Mouse (Mus musculus) kidney, postnatal 0 days (tissue): ENCODE measurements around the gene Fgfr2. TPM values are rescaled to one million over a fixed set of nuclear protein-coding genes. Genes with fewer than 3 reads are reported as not detected.
A peak's percentile ranks its signal among the peaks of the same experiment; 100 is the strongest.

Experiments used
- ATAC-seq: fragments of 200-750 bp; cut with Nextera tagmentation; replicated peaks from 2 replicates; pipeline ENCODE4 v1.8.0; 2017; ENCODE audit warnings: low read depth, moderate number of reproducible peaks, moderate TSS enrichment, moderate library complexity; ENCODE audit not compliant: low FRiP score
- DNase-seq: peaks from one replicate; pipeline ENCODE4 v3.0.0-alpha.2; 2016; ENCODE audit warnings: low spot score
- H3K27ac ChIP-seq: fragments of 300-500 bp; sonication (generic); 2 replicates; pipeline ENCODE4 v1.5.1; 2014; ENCODE audit warnings: mild to moderate bottlenecking
- H3K27me3 ChIP-seq: fragments of 300-500 bp; sonication (generic); 2 replicates; pipeline ENCODE4 v1.6.1; 2014; ENCODE audit warnings: low read length, mixed read lengths; ENCODE audit not compliant: insufficient read depth
- H3K36me3 ChIP-seq: fragments of 300-500 bp; sonication (generic); 2 replicates; pipeline ENCODE4 v1.6.1; 2014; ENCODE audit warnings: low read length, mixed read lengths; ENCODE audit not compliant: insufficient read depth
- H3K4me1 ChIP-seq: fragments of 300-500 bp; sonication (generic); replicated peaks from 2 replicates; pipeline ENCODE4 v1.6.1; 2014; ENCODE audit warnings: antibody characterized with exemption, low read length, mixed read lengths; ENCODE audit not compliant: insufficient read depth
- H3K4me2 ChIP-seq: fragments of 300-500 bp; sonication (generic); 2 replicates; pipeline ENCODE4 v1.6.1; 2014; ENCODE audit warnings: mild to moderate bottlenecking, low read length, moderate library complexity, mixed read lengths
- H3K4me3 ChIP-seq: fragments of 300-500 bp; sonication (generic); replicated peaks from 2 replicates; pipeline ENCODE4 v1.5.1; 2014; ENCODE audit warnings: low read depth, low read length
- H3K9ac ChIP-seq: fragments of 300-500 bp; sonication (generic); 2 replicates; pipeline ENCODE4 v1.6.1; 2014; ENCODE audit warnings: low read depth, low read length
- H3K9me3 ChIP-seq: fragments of 300-500 bp; sonication (generic); replicated peaks from 2 replicates; pipeline ENCODE4 v1.6.1; 2016; ENCODE audit warnings: low read length, inconsistent platforms, mixed read lengths
- CTCF ChIP-seq: IDR thresholded peaks from 2 replicates; pipeline ENCODE4 v1.5.1; 2016; ENCODE audit warnings: antibody characterized with exemption, low read depth, mild to moderate bottlenecking, moderate library complexity
- WGBS: fragments of 180-500 bp; shearing (Covaris S2); extraction: QIAGEN DNeasy Blood & Tissue Kit; methylation state at CpG from one replicate; pipeline ENCODE4 v1.1.7; 2014; 5-methylcytosine and 5-hydroxymethylcytosine counted together
- polyA plus RNA-seq: library from polyadenylated mRNA; unstranded; fragments of >200 nt; fragmentation: Nextera tagmentation; extraction: Ambion mirVana; gene quantifications from 2 replicates; pipeline ENCODE4 v1.2.1, GENCODE M21; 2015

The Fgfr2 gene
- polyA plus RNA-seq, 1 experiment from 2014 or later: 79.8 TPM

- ATAC-seq: no peak
- no peaks in the 10 kb centered on the region for H3K36me3 ChIP-seq
- H3K27ac ChIP-seq: no peak overlapping the region
- no peaks in the 10 kb centered on the region for H3K9me3 ChIP-seq
- no peak overlapping the region for H3K4me2 ChIP-seq
- H3K9ac ChIP-seq: no peak overlapping the region
- H3K27me3 ChIP-seq: peaks cover 22% of the 10 kb centered on the region
- H3K4me1 ChIP-seq: no peaks in the 10 kb centered on the region
- 35% methylated on average over 3 of the region's 3 CpGs for WGBS
- no peak for TF ChIP-seq CTCF
- no peak overlapping the region for H3K4me3 ChIP-seq
- DNase-seq: peak; percentile 67
Measured at GRCm38 (mm10) chr7:131647583-131647982, 1475.6 kb downstream of the Fgfr2 start.

- whole genome bisulfite sequencing: 2% methylated on average over 13 of the region's 13 CpGs
- H3K4me1 ChIP-seq: no peaks in the 10 kb centered on the region
- no peaks in the 10 kb centered on the region for H3K36me3 ChIP-seq
- no peak for TF ChIP-seq CTCF
- ATAC-seq (no peak), DNase-seq (no peak)
- H3K9me3 ChIP-seq: no peaks in the 10 kb centered on the region
- peak overlapping the region; percentile 37 for H3K4me2 ChIP-seq
- H3K4me3 ChIP-seq: peak overlapping the region; percentile 18; the same call in 1 of the 2 replicates
- no peak overlapping the region for H3K9ac ChIP-seq
- peaks cover 24% of the 10 kb centered on the region for H3K27me3 ChIP-seq
- H3K27ac ChIP-seq: no peak overlapping the region
Measured at GRCm38 (mm10) chr7:131644586-131644985, 1478.6 kb downstream of the Fgfr2 start.

DNA sequence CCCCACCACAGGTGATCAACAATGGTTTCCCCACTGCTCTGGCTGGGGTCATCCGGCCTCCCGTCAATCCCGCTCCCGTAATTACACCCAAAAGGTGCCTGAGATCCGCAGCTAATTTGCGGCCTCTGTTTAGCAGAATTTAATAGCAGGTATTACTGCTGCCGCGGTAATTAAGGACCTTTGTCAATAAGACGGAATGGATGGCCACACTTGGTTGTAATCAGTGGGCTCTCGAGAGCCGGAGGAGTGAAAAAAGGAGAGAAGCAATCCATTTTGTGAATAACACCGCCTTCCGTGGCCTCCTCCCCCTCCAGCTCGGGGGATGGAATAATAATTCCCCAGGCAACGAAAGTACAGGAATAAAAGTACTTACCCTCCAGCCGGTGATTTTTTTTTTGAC is 1479.1 kb downstream of the Fgfr2 start:
- WGBS: 1% methylated on average over 16 of the region's 16 CpGs
- Histone ChIP-seq H3K4me3 (peak overlapping the region; percentile 18), H3K36me3 (no peaks in the 10 kb centered on the region), H3K9me3 (no peaks in the 10 kb centered on the region), H3K27me3 (peaks cover 24% of the 10 kb centered on the region), H3K4me1 (no peaks in the 10 kb centered on the region), H3K27ac (no peak overlapping the region), H3K4me2 (peak overlapping the region; percentile 37), H3K9ac (no peak overlapping the region)
- ATAC-seq (no peak), DNase-seq (no peak)
- TF ChIP-seq CTCF: no peak

- no peak for ATAC-seq
- Histone ChIP-seq H3K4me2 (no peak overlapping the region), H3K4me3 (no peak overlapping the region), H3K4me1 (no peaks in the 10 kb centered on the region), H3K9me3 (no peaks in the 10 kb centered on the region), H3K27ac (no peak overlapping the region), H3K27me3 (peaks cover 24% of the 10 kb centered on the region), H3K36me3 (no peaks in the 10 kb centered on the region), H3K9ac (no peak overlapping the region)
- no peak for DNase-seq
- 17% methylated on average over 13 of the region's 13 CpGs for WGBS
- TF ChIP-seq CTCF: no peak
Measured at GRCm38 (mm10) chr7:131643341-131643840, 1479.8 kb downstream of the Fgfr2 start.

DNA sequence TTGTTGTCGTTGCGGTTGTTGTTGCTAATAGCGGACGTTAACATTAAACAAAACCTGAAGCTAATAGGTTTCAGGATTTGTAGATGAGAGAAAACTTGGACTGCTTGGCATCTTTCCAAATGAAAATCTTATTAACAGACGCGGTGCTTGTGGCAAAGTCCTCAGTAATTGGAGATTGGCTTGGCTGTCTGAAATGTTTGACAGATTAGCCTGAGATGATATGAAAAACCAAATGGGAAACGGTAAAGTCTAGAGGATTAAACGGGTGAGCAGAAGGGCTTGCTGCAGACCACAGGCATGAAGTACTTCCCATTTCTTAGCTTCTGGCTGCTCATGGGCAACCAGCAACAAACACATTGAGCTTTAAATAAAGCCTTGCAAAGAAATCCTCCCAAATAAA is 1493.6 kb downstream of the Fgfr2 start:
- 75% methylated on average over 8 of the region's 8 CpGs for WGBS
- ATAC-seq: no peak
- no peak overlapping the region for H3K9ac ChIP-seq
- no peaks in the 10 kb centered on the region for H3K9me3 ChIP-seq
- no peaks in the 10 kb centered on the region for H3K36me3 ChIP-seq
- no peak for DNase-seq
- H3K4me1 ChIP-seq: no peaks in the 10 kb centered on the region
- no peak overlapping the region for H3K27ac ChIP-seq
- no peaks in the 10 kb centered on the region for H3K27me3 ChIP-seq
- no peak overlapping the region for H3K4me2 ChIP-seq
- H3K4me3 ChIP-seq: no peak overlapping the region
- TF ChIP-seq CTCF: no peak

DNA sequence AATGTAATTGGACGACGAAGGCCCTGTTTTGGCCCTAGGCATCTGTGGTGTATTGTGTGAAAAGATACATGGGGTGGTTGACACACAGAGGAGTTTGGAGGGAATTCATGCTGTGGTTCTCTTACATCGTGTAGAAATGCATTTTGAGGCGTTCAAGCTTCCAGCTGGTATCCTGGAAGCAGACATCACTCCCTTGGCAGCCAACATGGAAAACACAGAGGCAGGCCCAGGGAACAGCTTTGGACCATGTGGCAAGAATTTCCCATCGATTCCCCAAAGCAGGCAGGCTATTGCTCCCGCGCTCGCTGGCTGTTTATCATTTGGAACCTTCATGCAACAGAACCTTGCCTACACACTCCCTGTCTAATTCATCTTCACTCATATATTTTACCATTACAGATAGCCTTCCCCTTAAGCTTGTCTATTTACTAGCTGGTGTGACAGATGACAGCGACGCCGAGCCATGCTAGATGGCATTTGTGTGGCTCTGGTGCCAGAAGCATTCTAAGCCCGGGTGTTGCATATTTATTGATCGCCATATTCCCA is 1494.2 kb downstream of the Fgfr2 start:
- no peak overlapping the region for H3K27ac ChIP-seq
- H3K4me1 ChIP-seq: no peaks in the 10 kb centered on the region
- DNase-seq (no peak), ATAC-seq (no peak)
- H3K9me3 ChIP-seq: no peaks in the 10 kb centered on the region
- no peak overlapping the region for H3K4me3 ChIP-seq
- 86% methylated on average over 13 of the region's 13 CpGs for WGBS
- no peak for TF ChIP-seq CTCF
- H3K9ac ChIP-seq: no peak overlapping the region
- H3K27me3 ChIP-seq: no peaks in the 10 kb centered on the region
- H3K4me2 ChIP-seq: no peak overlapping the region
- no peaks in the 10 kb centered on the region for H3K36me3 ChIP-seq

DNA sequence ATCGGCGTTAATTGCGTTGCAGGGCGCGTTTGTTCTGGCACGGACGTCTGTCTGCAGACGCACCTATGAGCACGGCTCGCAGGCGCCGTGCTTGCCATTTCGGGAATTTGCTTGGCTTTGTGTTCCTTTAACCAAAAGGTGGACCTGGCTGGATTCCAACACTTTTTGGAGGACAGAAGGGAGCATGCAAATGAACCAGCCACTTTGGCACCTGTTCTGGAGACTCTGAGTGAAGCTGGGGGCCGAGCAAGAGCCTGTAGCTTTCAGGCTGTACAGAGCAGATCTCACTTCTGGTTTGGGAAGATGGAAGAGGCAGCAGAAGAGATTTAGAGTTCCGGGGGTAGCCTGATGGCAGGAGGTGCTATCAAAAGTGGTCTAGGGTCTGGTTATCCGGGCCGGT is 1494.8 kb downstream of the Fgfr2 start:
- H3K27me3 ChIP-seq: peaks cover 3% of the 10 kb centered on the region; the same call in 1 of the 2 replicates
- DNase-seq: no peak
- no peak overlapping the region for H3K27ac ChIP-seq
- WGBS: 83% methylated on average over 17 of the region's 17 CpGs
- no peak overlapping the region for H3K9ac ChIP-seq
- H3K4me3 ChIP-seq: no peak overlapping the region
- H3K4me1 ChIP-seq: no peaks in the 10 kb centered on the region
- H3K4me2 ChIP-seq: no peak overlapping the region
- no peaks in the 10 kb centered on the region for H3K36me3 ChIP-seq
- no peaks in the 10 kb centered on the region for H3K9me3 ChIP-seq
- no peak for ATAC-seq
- no peak for TF ChIP-seq CTCF
